Mouse (Mus musculus): ENCODE results near the gene Aen.

Gene Aen

DNA sequence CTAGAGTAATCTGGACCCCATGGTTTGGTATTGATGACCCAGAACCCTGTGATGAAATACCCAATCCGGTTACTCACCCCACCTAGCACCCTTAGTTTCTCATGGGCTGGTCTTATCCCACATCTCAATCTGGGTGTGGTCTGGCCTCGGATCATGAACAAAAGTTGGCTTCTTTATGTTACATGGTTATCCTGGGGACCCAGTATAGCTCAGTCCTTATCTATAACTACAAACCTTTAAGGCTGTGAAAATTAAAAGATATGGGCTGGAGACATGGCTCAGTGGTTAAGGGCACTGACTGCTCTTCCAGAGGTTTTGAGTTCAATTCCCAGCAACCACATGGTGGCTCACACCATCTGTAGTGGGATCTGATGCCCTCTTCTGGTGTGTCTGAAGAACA lies 46.9 kb downstream of the Aen start:
- no peak for DNase-seq

DNA sequence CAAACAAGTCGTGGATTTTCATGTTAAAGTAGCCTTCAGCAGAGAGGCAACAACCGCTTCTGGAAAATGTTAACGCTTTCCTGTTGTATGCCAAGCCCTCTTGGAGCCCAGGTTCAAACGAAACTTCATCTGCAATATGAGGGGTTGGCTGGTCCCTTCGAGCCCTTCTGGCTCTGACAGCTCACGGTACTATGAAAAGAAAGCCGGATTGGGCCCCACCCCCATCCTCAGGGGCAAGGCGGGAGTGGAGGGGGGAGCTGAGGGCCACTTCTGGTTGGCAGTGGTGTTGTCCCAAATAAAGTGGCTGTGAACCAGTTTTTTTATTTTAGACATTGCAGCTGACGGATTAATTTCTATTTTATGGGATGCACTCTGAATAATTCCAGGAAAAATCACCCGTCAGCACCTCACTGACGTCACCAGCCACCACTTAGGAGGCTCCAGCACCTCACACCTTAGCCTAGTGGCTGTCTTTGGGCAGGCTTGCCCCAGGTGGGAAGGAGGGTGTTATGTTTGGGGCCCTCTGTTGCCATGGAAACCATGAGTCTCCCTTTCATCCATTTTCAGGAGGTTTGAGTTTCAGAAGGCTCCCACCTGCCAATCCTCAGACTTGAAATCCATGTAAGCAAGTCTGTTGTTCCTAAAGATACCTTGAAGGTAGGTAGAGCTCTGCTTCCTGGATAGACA lies 58.4 kb downstream of the Aen start:
- no peak for DNase-seq

DNA sequence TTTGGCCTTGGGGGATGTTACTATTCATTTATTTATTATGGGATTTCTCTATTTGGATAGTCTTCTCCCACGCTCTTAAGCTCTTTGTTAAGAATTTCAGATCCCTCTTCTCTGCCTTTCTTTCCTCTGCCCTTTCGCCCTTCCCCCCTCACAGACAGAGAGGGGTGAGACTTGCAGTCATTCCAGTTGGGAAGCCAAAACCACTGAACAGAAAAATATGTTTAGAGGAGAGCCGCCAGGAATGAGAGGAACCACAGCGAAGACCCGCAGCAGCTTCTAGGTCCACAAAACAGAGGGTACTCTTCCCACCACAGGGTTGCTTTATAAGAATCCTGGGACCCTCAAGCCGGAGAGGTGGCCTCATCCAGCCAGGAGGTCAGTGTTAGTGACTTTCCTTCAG lies 59.0 kb downstream of the Aen start:
- DNase-seq, result no peak

DNA sequence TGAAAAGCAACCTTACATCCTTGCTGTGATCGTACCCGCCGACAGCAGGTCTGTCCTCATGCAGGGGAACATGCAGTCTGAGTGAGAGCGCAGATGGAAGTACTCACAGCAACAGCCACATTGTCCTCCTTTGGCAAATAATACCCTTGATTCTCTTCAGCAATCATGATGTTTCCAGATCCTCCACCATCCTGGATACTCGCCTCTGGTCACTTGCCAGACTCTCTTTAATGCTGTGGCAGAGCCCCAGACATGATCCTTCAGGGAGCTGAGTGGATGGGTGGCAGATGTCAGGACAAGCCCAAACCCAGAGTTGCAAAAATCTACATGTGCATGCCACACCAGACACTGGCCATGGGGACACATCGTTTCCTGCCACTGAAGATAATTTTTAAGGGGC lies 59.4 kb downstream of the Aen start:
- DNase-seq, result no peak

DNA sequence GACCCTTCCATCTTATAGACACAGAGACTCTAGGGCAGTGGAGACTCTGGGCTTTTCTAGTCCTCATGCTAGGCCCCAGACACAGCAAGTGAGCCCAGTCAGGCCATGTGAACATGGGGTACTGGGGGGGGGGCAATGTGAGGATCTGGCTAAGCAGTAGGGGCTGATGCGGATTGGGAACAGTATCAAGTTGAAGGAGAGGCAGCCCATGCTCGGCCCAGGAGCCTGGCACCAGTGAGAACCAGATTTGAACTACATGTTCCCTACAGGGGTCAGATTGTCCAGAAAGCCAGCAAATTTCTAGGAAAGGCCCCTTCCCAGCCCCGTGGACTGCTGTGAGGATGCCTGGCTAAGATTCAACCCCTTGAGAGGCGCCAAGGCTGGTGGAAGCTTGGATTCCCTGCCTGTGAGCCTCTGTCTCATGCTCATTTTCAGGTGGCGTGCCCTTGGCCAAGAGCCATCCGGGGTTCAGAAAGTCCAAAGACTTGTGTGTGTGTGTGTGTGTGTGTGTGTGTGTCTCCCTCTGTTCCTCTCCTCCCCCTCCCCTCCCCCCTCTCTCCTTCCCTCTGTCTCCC lies 62.9 kb downstream of the Aen start:
- no peak for DNase-seq
